Mouse (Mus musculus): ENCODE measurements around the gene Magix. TPM values are rescaled to one million over a fixed set of nuclear protein-coding genes. Genes with fewer than 3 reads are reported as not detected.

The Magix gene
- polyA plus RNA-seq, 1 experiment from 2014 or later, result 0.28 TPM

Other genes with a start within 250 kb of the Magix start
- 0.07 and 0.36 TPM in 2 replicates for gene Foxp3, start 107.6 kb downstream of the Magix start, polyA plus RNA-seq (2014; fragmentation: Nextera tagmentation; extraction: Ambion mirVana)
- gene Ppp1r3f, start 107.0 kb downstream of the Magix start, polyA plus RNA-seq (2014; fragmentation: Nextera tagmentation; extraction: Ambion mirVana), result 1.9 and 2.4 TPM in 2 replicates
- gene Ccdc22, start 75.7 kb downstream of the Magix start, polyA plus RNA-seq (2014; fragmentation: Nextera tagmentation; extraction: Ambion mirVana), result 25.2 and 32.6 TPM in 2 replicates
- gene Cacna1f, start 74.2 kb downstream of the Magix start, polyA plus RNA-seq (2014; fragmentation: Nextera tagmentation; extraction: Ambion mirVana), result 0.04 TPM in 1 of 2 replicates, not detected in the other
- 1.4 and 1.5 TPM in 2 replicates for gene Syp, start 42.8 kb downstream of the Magix start, polyA plus RNA-seq (2014; fragmentation: Nextera tagmentation; extraction: Ambion mirVana)
- 6.9 and 9.7 TPM in 2 replicates for gene Prickle3, start 24.0 kb downstream of the Magix start, polyA plus RNA-seq (2014; fragmentation: Nextera tagmentation; extraction: Ambion mirVana)
- 188 and 190 TPM in 2 replicates for gene Plp2, start 9.9 kb downstream of the Magix start, polyA plus RNA-seq (2014; fragmentation: Nextera tagmentation; extraction: Ambion mirVana)
- gene Gpkow, start 15.9 kb upstream of the Magix start, polyA plus RNA-seq (2014; fragmentation: Nextera tagmentation; extraction: Ambion mirVana), result 21.3 and 47.4 TPM in 2 replicates
- gene Wdr45, start 33.1 kb upstream of the Magix start, polyA plus RNA-seq (2014; fragmentation: Nextera tagmentation; extraction: Ambion mirVana), result 26.0 and 34.0 TPM in 2 replicates
- 0.23 TPM in 1 of 2 replicates, not detected in the other for gene Gm45208, start 41.0 kb upstream of the Magix start, polyA plus RNA-seq (2014; fragmentation: Nextera tagmentation; extraction: Ambion mirVana)
- 74.5 and 80.1 TPM in 2 replicates for gene Praf2, start 47.2 kb upstream of the Magix start, polyA plus RNA-seq (2014; fragmentation: Nextera tagmentation; extraction: Ambion mirVana)
- 15.6 and 21.5 TPM in 2 replicates for gene Ccdc120, start 69.7 kb upstream of the Magix start, polyA plus RNA-seq (2014; fragmentation: Nextera tagmentation; extraction: Ambion mirVana)
- 19.7 and 25.6 TPM in 2 replicates for gene Tfe3, start 81.3 kb upstream of the Magix start, polyA plus RNA-seq (2014; fragmentation: Nextera tagmentation; extraction: Ambion mirVana)
- 34.5 and 35.8 TPM in 2 replicates for gene Gripap1, start 108.5 kb upstream of the Magix start, polyA plus RNA-seq (2014; fragmentation: Nextera tagmentation; extraction: Ambion mirVana)
- 1.7 and 2.6 TPM in 2 replicates for gene Kcnd1, start 141.0 kb upstream of the Magix start, polyA plus RNA-seq (2014; fragmentation: Nextera tagmentation; extraction: Ambion mirVana)
- gene Otud5, start 160.1 kb upstream of the Magix start, polyA plus RNA-seq (2014; fragmentation: Nextera tagmentation; extraction: Ambion mirVana), result 29.6 and 29.8 TPM in 2 replicates
- gene Pim2, start 197.0 kb upstream of the Magix start, polyA plus RNA-seq (2014; fragmentation: Nextera tagmentation; extraction: Ambion mirVana), result 6.7 and 8.1 TPM in 2 replicates
- 12.6 and 14.1 TPM in 2 replicates for gene Slc35a2, start 202.8 kb upstream of the Magix start, polyA plus RNA-seq (2014; fragmentation: Nextera tagmentation; extraction: Ambion mirVana)
- gene Pqbp1, start 218.0 kb upstream of the Magix start, polyA plus RNA-seq (2014; fragmentation: Nextera tagmentation; extraction: Ambion mirVana), result 102 and 113 TPM in 2 replicates
- gene Timm17b, start 218.1 kb upstream of the Magix start, polyA plus RNA-seq (2014; fragmentation: Nextera tagmentation; extraction: Ambion mirVana), result 173 and 218 TPM in 2 replicates
- not detected in 2 replicates for gene Gm10491, start 226.6 kb upstream of the Magix start, polyA plus RNA-seq (2014; fragmentation: Nextera tagmentation; extraction: Ambion mirVana)
- gene Gm10490, start 228.3 kb upstream of the Magix start, polyA plus RNA-seq (2014; fragmentation: Nextera tagmentation; extraction: Ambion mirVana), result not detected in 2 replicates
- 0.09 and 0.14 TPM in 2 replicates for gene Pcsk1n, start 238.6 kb upstream of the Magix start, polyA plus RNA-seq (2014; fragmentation: Nextera tagmentation; extraction: Ambion mirVana)
- gene Eras, start 247.4 kb upstream of the Magix start, polyA plus RNA-seq (2014; fragmentation: Nextera tagmentation; extraction: Ambion mirVana), result not detected in 2 replicates